8 mouse cellular contexts compared by ENCODE assay signal in the genomic region with DNA sequence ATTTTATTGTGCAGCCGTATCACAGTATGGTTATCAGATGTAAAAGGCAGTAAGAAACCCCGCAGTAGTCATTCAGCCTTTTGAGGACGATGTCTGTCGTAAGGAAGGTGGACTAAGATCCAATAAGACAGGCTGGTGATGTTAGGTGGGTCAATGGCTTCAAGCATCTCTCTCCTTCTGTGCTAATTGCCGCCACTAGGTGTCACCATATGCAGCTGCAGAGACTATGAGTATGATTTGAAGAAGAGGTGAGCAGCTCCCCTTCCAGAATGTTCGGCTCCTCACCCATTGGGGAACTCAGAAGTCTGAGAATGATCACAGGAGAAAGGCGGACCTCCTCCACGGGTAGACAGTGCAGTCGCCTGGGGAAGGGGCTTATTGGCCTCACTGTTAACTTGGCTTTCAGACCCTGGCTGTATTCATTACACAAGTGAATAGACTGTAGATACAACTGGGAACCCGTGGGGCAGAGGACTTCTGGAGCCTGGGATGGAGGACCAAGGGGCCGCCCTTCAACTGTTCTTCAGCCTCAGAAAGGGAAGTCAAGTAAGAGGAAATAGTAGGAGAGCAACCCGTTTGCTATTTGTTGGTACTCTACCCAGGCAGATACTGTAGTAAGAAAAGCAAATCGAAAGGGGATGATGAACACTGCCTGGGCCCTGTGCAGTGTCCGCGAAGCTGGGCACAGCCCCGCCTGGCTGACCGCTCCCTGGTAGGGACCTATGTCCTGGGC.
DNase-seq lines count a peak whose midpoint lies in the region; ATAC-seq lines count a peak whose summit lies in the region.

No protein-coding gene starts in this region.

- 0 out of 2 replicates have a peak, but pooled peaks cover 2% of the 10 kb centered on the region for H3K4me1 ChIP-seq in neural tube, embryonic 15.5 days

- H3K27me3 ChIP-seq in neural tube, embryonic 15.5 days (replicated peaks), result no peaks in the 10 kb centered on the region

- H3K9ac ChIP-seq in neural tube, embryonic 15.5 days (replicated peaks), result no peak overlapping the region

- DNase-seq in Muller cell, postnatal 12 days (ENCODE audit: inconsistent ontology term), result peak; percentile 73
- DNase-seq in cerebellum, adult 9-11 months, result peak; percentile 84
- peak; percentile 73 to 86 for DNase-seq in frontal cortex, adult 2 months (ENCODE audit: extremely low spot score in 1 of 2, low spot score in 1 of 2)
- peak; percentile 64 to 87 for DNase-seq in layer of hippocampus, adult 18-20 months (ENCODE audit: low spot score in 2 of 2)
- DNase-seq in lung, adult 18-20 months, result peak; percentile 51 to 72
- DNase-seq in testis, postnatal 14 days (ENCODE audit: low spot score), result peak; percentile 41

- ATAC-seq in hematopoietic stem cell, adult 5-6 weeks (replicated peaks in 1 of 2; ENCODE audit: insufficient read depth in 1 of 2, low FRiP score in 2 of 2, low TSS enrichment in 1 of 2, low read depth in 1 of 2, poor library complexity in 2 of 2, severe bottlenecking in 2 of 2), result peak; percentile 89 to 92
- ATAC-seq in neural tube, embryonic 15.5 days (ENCODE audit: low FRiP score), result peak; percentile 73; the same call in 1 of the 2 replicates

- H3K4me2 ChIP-seq in neural tube, embryonic 15.5 days, result peak overlapping the region; percentile 26

- H3K27ac ChIP-seq in neural tube, embryonic 15.5 days (replicated peaks), result no peak overlapping the region

- no peaks in the 10 kb centered on the region for H3K36me3 ChIP-seq in neural tube, embryonic 15.5 days

- H3K9me3 ChIP-seq in neural tube, embryonic 15.5 days (replicated peaks), result no peaks in the 10 kb centered on the region

- no peak overlapping the region for H3K4me3 ChIP-seq in neural tube, embryonic 15.5 days (replicated peaks)

- WGBS in neural tube, embryonic 15.5 days, result 56% methylated on average over 17 of the region's 17 CpGs
